Mouse (Mus musculus): ENCODE results near the gene Tmem262. TPM values are rescaled to one million over a fixed set of nuclear protein-coding genes. Genes with fewer than 3 reads are reported as not detected.
A peak's percentile ranks its signal among the peaks of the same experiment; 100 is the strongest.

Tmem262 gene
- polyA plus RNA-seq, 1 experiment from 2014 or later = not detected

DNA sequence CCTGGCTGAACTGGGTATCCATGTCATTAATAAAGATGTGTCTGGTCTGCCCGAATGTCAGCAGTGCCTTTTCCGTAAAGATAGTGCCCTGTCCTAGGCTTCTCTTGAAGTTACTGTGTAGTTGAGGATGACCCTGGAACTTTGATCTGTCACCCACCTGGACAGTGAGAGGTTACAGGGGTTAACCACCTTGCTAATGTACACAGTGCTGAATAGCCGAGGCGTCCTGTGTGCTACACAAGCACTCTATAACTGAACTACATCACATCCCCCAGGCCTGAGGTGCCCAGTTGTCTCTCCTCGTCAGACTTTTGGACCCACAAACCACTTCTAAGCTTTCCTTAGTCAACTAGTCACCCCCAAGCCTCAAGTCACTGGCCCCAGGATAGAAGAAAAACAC is 17.4 kb upstream of the Tmem262 start:
- Histone ChIP-seq H3K4me3 (peak overlapping the region; percentile 85), H3K4me1 (peaks cover 39% of the 10 kb centered on the region), H3K9me3 (no peaks in the 10 kb centered on the region), H3K27me3 (no peaks in the 10 kb centered on the region), H3K4me2 (peak overlapping the region; percentile 94), H3K27ac (peak overlapping the region; percentile 94), H3K36me3 (peaks cover 10% of the 10 kb centered on the region), H3K9ac (peak overlapping the region; percentile 86; the same call in 1 of the 2 replicates)
- 65% methylated on average over 5 of the region's 5 CpGs for WGBS
- ATAC-seq (ENCODE audit: insufficient number of reproducible peaks, low FRiP score, low TSS enrichment, low read depth) = no peak

DNA sequence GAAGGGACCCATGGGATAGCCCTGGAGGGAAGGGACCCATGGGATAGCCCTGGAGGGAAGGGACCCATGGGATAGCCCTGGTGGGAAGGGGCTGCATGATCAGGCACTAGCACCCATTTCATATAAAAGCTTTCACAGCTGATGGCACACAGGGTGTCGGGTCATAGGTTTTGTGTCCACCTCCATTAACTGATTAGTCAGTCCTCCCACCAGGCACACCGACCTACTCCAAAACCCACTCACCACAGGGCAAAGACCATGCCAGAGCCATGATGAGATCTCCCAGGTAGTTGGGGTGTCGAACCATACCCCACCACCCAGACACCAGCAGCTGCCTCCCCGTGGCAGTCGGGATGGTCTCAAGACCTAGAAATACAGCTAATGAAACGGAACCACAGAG is 16.8 kb upstream of the Tmem262 start:
- no peak overlapping the region for H3K4me2 ChIP-seq
- H3K27ac ChIP-seq = no peak overlapping the region
- 92% methylated on average over 6 of the region's 6 CpGs for WGBS
- H3K4me3 ChIP-seq = no peak overlapping the region
- H3K9me3 ChIP-seq = no peaks in the 10 kb centered on the region
- no peak for ATAC-seq (ENCODE audit: insufficient number of reproducible peaks, low FRiP score, low TSS enrichment, low read depth)
- H3K27me3 ChIP-seq = no peaks in the 10 kb centered on the region
- H3K9ac ChIP-seq = no peak overlapping the region
- H3K36me3 ChIP-seq = peaks cover 10% of the 10 kb centered on the region
- peaks cover 46% of the 10 kb centered on the region for H3K4me1 ChIP-seq

DNA sequence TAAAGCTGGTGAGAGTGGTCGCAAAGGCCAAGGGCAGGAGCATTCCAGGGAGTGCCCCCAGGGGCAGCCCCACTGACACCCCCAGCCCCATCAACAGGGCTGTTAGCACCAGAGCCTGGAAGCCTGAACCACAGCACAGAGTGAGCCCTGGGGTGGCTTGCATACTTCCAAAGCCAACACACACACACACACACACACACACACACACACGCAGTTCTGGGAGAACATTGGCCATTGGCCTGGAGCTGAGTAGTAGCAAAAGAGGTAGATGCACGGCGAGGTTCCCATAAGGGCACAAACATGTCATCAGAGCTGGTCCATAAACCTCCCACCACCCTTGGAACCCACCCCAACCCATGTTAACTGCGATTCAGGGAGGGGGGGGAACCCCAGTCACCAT is 13.3 kb upstream of the Tmem262 start:
- WGBS = 35% methylated on average over 5 of the region's 5 CpGs
- H3K27ac ChIP-seq = peak overlapping the region; percentile 72; the same call in 1 of the 2 replicates
- H3K9ac ChIP-seq = peak overlapping the region; percentile 41
- no peak for ATAC-seq (ENCODE audit: insufficient number of reproducible peaks, low FRiP score, low TSS enrichment, low read depth)
- H3K4me1 ChIP-seq = peaks cover 36% of the 10 kb centered on the region
- H3K9me3 ChIP-seq = no peaks in the 10 kb centered on the region
- H3K4me2 ChIP-seq = peak overlapping the region; percentile 82
- H3K27me3 ChIP-seq = no peaks in the 10 kb centered on the region
- H3K4me3 ChIP-seq = peak overlapping the region; percentile 45
- H3K36me3 ChIP-seq = peaks cover 28% of the 10 kb centered on the region

DNA sequence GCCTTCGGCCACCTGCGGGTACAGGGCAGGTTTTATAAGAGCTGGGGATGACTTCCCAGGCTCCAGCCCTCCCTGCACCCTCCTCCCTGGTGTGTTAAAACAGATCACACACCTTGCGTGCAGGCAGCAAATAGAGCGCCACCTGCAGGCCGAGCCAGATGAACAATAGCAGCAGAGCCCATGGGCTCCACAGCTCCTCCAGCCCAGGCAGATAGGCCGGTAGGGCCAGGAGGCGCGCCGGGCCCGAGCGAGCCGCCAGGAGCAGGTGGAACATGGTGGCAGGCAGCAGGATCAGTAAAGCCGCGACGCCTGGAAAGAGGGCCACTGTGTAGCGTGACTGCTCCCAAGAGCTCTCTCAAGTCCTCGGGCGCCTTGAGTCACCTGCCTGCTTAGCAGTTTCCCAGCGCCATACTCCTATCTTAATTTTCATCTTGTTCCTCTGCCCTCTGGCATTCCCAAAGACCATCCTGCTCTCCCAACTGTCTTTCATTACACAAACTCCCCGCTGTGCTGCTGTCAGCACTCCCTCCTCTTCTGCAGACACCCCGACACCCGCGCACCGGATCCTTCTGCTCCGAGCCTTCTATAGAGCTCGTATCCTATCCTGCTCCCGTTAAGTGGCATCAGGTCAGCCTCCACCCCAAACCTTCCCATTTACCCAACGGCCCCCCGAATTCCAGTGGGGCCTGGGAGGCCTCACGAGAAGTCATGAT is 12.7 kb upstream of the Tmem262 start:
- Histone ChIP-seq H3K36me3 (peaks cover 28% of the 10 kb centered on the region), H3K4me1 (peaks cover 30% of the 10 kb centered on the region), H3K4me2 (peak overlapping the region; percentile 82), H3K4me3 (peak overlapping the region; percentile 45), H3K9me3 (no peaks in the 10 kb centered on the region), H3K9ac (peak overlapping the region; percentile 41), H3K27ac (peak overlapping the region; percentile 72), H3K27me3 (no peaks in the 10 kb centered on the region)
- under 1% methylated on average over 30 of the region's 30 CpGs for WGBS
- peak; percentile 30; the same call in 1 of the 2 replicates for ATAC-seq (ENCODE audit: insufficient number of reproducible peaks, low FRiP score, low TSS enrichment, low read depth)

DNA sequence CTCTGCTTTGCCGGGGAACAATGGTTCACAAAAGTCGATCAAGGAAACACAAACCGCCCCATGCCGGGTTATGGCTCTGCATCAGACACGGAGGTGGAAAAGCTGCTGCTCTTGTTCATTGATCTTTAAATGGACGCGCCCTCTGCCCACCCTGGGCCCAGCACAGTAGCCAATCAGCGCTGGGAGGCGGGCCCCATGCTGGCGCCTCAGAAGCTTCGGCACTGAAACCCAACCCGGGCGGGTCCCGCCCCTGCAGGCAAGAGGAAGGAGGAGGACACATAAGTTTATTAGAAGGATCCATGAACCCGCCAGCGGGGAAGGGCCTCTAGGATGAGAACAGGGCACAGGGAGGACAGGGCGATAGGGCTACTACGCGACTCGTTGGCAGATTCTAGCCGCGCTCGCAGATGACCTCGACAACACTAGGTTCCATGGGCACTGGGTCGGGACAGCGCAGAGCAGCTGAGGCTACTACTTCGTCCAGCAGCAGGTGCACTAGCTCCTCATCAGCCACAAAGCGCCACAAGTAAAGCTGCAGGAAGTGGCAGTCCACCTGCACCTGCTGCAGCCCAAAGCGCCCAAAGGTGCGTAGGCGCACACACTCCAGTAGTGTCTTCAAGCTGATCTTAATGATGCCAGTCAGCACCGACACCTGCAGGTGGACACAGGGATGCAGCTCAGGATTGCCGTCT is 12.0 kb upstream of the Tmem262 start, which contains the start of gene Tm7sf2:
TSS of gene Tm7sf2 (minus strand) at position 650 of the 692 bp plus-strand sequence.
- peaks cover 23% of the 10 kb centered on the region for H3K4me1 ChIP-seq
- peaks cover 33% of the 10 kb centered on the region for H3K36me3 ChIP-seq
- H3K9me3 ChIP-seq = no peaks in the 10 kb centered on the region
- peak within 1 kb of the TSS; percentile 45 for H3K4me3 ChIP-seq
- peak within 1 kb of the TSS; percentile 41 for H3K9ac ChIP-seq
- peak within 1 kb of the TSS; percentile 72 for H3K27ac ChIP-seq
- peak within 1 kb of the TSS; percentile 82 for H3K4me2 ChIP-seq
- WGBS = 9% methylated on average over 33 of the region's 33 CpGs
- ATAC-seq (ENCODE audit: insufficient number of reproducible peaks, low FRiP score, low TSS enrichment, low read depth) = peak; percentile 81
- no peaks in the 10 kb centered on the region for H3K27me3 ChIP-seq

DNA sequence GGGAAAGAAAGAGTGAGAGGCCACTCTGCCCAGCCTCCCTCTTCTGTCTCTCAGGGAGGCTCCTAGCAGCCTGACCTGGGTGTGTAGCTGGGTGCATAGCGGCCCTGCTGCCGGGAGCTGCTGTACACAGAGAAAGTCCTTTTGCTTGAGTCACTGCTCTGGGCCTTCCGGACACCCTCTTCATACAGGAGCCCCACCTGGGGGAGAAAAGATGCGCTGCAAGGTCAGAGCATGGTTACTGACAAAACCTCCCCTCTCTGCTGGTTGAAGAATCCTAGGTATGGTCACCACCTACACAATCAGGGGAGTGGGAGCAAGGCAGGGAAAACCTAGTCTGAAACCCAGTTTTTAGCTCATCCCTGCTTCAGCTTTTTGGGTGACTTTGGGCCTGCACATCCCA is 10.9 kb upstream of the Tmem262 start:
- Histone ChIP-seq H3K36me3 (peaks cover 40% of the 10 kb centered on the region), H3K4me2 (no peak overlapping the region), H3K9ac (no peak overlapping the region), H3K9me3 (no peaks in the 10 kb centered on the region), H3K27me3 (no peaks in the 10 kb centered on the region), H3K27ac (no peak overlapping the region), H3K4me3 (no peak overlapping the region), H3K4me1 (peaks cover 23% of the 10 kb centered on the region)
- 79% methylated on average over 4 of the region's 4 CpGs for WGBS
- ATAC-seq (ENCODE audit: insufficient number of reproducible peaks, low FRiP score, low TSS enrichment, low read depth) = no peak

DNA sequence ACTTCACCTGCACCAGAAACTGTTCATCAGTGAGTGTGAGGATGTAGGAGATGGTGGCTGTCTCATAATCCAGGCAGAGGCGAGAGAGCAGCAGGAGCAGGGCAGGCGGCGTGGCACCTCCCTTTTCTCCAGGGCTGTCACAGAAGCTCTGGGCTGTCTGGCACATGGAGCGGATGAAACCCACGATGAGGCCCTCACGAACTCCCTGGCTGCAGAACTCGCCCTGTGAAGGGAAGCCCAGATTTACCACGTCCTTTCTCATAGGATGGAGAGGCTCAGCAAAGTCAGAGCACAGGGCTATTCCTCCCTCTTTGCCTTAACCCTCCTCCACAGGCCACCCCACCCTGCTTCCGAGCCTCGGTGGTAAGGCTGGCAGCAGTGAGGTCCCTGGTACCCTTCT is 10.0 kb upstream of the Tmem262 start:
- no peaks in the 10 kb centered on the region for H3K9me3 ChIP-seq
- 90% methylated on average over 10 of the region's 10 CpGs for WGBS
- peaks cover 23% of the 10 kb centered on the region for H3K4me1 ChIP-seq
- H3K9ac ChIP-seq = no peak overlapping the region
- H3K36me3 ChIP-seq = peaks cover 47% of the 10 kb centered on the region
- H3K4me3 ChIP-seq = no peak overlapping the region
- no peaks in the 10 kb centered on the region for H3K27me3 ChIP-seq
- no peak overlapping the region for H3K4me2 ChIP-seq
- H3K27ac ChIP-seq = no peak overlapping the region
- ATAC-seq (ENCODE audit: insufficient number of reproducible peaks, low FRiP score, low TSS enrichment, low read depth) = no peak

DNA sequence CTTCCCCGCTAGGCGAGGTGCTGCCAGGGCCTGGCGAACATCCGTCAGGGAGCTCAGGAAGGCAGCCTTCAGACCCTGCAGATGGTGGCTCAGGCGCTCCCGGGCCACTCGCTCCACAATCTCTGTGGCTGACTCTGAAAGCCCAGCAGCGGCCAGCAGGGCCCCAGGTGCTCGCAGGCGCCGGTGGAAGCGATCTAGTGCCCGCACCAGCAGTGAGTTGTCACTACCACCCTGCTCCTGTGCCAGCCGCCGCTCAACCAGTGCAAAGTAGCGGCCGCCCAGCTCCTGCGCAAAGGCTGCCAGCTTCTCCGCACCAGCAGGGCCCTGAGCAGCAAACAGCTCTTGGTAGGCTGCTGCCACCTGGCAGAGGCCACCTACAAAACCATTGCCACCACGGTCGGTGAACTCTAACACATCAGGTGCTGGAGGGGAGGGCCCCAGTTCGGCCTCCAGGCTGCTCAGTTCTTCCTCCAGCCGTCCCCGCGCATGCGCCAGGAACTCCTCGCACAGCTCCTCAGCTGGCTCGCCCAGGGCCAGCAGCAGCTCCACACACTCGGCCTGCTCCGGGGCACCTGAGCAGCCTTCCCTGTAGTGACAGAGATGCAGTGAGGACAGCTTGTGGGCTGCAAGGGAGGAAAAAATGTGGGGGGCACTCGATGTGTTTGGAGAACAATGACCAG is 9.1 kb upstream of the Tmem262 start:
- H3K9ac ChIP-seq = no peak overlapping the region
- no peak overlapping the region for H3K4me2 ChIP-seq
- no peaks in the 10 kb centered on the region for H3K27me3 ChIP-seq
- H3K9me3 ChIP-seq = no peaks in the 10 kb centered on the region
- H3K36me3 ChIP-seq = peaks cover 48% of the 10 kb centered on the region
- 90% methylated on average over 31 of the region's 31 CpGs for WGBS
- ATAC-seq (ENCODE audit: insufficient number of reproducible peaks, low FRiP score, low TSS enrichment, low read depth) = no peak
- peaks cover 28% of the 10 kb centered on the region for H3K4me1 ChIP-seq
- no peak overlapping the region for H3K4me3 ChIP-seq
- H3K27ac ChIP-seq = no peak overlapping the region

DNA sequence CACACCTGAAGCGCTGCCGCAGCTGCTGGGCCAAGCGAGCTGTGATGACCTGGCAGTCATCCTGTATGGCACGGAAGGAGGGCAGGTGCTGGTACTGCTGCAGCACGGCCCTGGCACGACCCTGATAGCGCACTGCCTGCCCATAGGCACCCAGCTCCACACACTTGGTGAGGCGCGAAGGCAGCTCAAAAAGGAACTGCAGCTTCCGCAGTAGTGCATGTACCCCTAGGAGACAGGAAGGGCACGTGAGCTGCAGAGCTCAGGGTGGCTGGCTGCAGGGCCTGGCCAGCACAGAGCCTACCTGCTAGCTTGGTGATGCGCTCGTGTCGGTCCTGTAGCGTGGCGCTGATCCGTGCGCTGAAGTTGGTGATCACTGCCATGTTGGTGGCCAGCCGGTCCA is 8.6 kb upstream of the Tmem262 start:
- Histone ChIP-seq H3K9ac (no peak overlapping the region), H3K27me3 (no peaks in the 10 kb centered on the region), H3K4me2 (no peak overlapping the region), H3K27ac (no peak overlapping the region), H3K36me3 (peaks cover 48% of the 10 kb centered on the region), H3K4me3 (no peak overlapping the region), H3K9me3 (no peaks in the 10 kb centered on the region), H3K4me1 (peaks cover 31% of the 10 kb centered on the region)
- no peak for ATAC-seq (ENCODE audit: insufficient number of reproducible peaks, low FRiP score, low TSS enrichment, low read depth)
- WGBS = 92% methylated on average over 19 of the region's 19 CpGs

DNA sequence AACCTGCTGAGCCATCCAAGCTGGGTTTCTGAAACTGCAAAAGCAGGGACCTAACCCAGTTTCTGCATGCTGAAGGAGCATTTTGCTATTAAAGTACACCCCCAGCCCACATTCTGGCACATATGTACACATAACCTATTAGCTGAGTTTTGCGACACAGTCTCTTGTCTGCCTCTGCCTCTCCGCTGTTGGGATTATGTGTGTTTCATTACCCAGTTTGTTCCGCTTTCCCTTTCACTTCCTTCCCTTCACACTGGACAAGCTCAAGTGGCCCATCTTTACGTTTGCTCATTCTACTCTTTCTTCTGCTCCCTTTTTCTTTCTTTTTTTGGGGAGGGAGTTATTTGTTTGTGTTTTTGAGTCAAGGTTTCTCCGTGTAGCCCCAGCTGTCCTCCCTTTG is 5.9 kb upstream of the Tmem262 start:
- peaks cover 45% of the 10 kb centered on the region for H3K36me3 ChIP-seq
- no peaks in the 10 kb centered on the region for H3K27me3 ChIP-seq
- WGBS = 91% methylated on average over 5 of the region's 5 CpGs
- no peak overlapping the region for H3K4me3 ChIP-seq
- no peak overlapping the region for H3K9ac ChIP-seq
- no peaks in the 10 kb centered on the region for H3K9me3 ChIP-seq
- no peak for ATAC-seq (ENCODE audit: insufficient number of reproducible peaks, low FRiP score, low TSS enrichment, low read depth)
- H3K4me1 ChIP-seq = peaks cover 13% of the 10 kb centered on the region
- H3K27ac ChIP-seq = no peak overlapping the region
- no peak overlapping the region for H3K4me2 ChIP-seq

DNA sequence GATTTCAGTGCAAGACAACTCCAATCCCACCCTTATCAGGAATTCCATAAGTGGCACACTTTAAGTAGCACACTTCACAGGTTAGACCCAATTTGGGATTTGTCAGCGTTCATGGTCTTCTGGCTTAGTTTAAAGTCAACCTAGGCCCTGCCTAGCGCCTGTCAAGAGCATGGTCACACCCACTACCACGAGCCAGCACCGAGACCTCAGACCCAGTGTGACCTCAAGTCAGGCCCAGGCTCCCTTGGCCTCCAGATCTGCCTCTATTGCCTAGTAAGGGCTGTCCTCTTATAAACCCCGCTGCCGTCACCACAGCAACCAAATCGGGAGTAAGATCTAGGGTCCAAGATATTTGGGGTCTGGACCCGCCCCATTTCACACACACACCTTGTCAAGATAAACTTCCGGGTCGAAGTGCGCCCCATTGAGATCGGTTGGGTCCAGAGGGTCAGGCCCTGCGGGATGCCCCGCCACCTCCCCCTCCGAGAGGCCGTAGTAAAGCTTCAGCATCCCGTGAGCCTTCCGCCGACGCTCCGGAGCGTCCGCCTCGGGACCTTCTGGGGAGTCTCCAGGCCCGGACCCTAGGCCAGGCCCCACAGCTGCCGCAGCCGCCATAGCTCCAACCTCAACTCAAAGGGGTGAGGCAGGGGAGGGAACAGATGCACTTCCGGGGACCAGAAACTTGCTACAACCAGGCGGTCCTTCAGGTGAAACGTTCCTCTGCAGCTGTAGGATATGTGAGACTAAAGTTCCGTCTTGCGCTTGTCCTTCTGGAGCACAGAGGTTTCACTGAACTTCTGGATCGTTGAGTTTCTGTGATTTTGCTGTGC is 3.1 kb upstream of the Tmem262 start, which contains the start of gene Vps51:
TSS of gene Vps51 (minus strand) at position 668 of the 830 bp plus-strand sequence.
- Histone ChIP-seq H3K4me1 (peaks cover 13% of the 10 kb centered on the region), H3K36me3 (peaks cover 43% of the 10 kb centered on the region), H3K9ac (peak within 1 kb of the TSS; percentile 85), H3K4me2 (peak within 1 kb of the TSS; percentile 70), H3K9me3 (no peaks in the 10 kb centered on the region), H3K27me3 (no peaks in the 10 kb centered on the region), H3K4me3 (peak within 1 kb of the TSS; percentile 90), H3K27ac (peak within 1 kb of the TSS; percentile 90)
- ATAC-seq (ENCODE audit: insufficient number of reproducible peaks, low FRiP score, low TSS enrichment, low read depth) = peak; percentile 80
- under 1% methylated on average over 33 of the region's 33 CpGs for WGBS
